Mouse (Mus musculus): ENCODE measurements around the gene Gm21885. TPM values are rescaled to one million over a fixed set of nuclear protein-coding genes. Genes with fewer than 3 reads are reported as not detected.

Gene Gm21885
- polyA plus RNA-seq, 1 experiment from 2014 or later = not detected

Other genes with a start within 250 kb of the Gm21885 start
- gene Tob1, start 70.4 kb upstream of the Gm21885 start, polyA plus RNA-seq (2015; fragmentation: Nextera tagmentation; extraction: Ambion mirVana) = 28.3 and 31.4 TPM in 2 replicates
- 3.2 and 5.5 TPM in 2 replicates for gene Wfikkn2, start 35.9 kb upstream of the Gm21885 start, polyA plus RNA-seq (2015; fragmentation: Nextera tagmentation; extraction: Ambion mirVana)
- 124 and 133 TPM in 2 replicates for gene Luc7l3, start 40.1 kb downstream of the Gm21885 start, polyA plus RNA-seq (2015; fragmentation: Nextera tagmentation; extraction: Ambion mirVana)
- gene Ankrd40, start 46.1 kb downstream of the Gm21885 start, polyA plus RNA-seq (2015; fragmentation: Nextera tagmentation; extraction: Ambion mirVana) = 12.5 and 17.7 TPM in 2 replicates
- gene Abcc3, start 111.1 kb downstream of the Gm21885 start, polyA plus RNA-seq (2015; fragmentation: Nextera tagmentation; extraction: Ambion mirVana) = 1.1 and 1.7 TPM in 2 replicates
- gene Cacna1g, start 192.3 kb downstream of the Gm21885 start, polyA plus RNA-seq (2015; fragmentation: Nextera tagmentation; extraction: Ambion mirVana) = 12.8 and 14.7 TPM in 2 replicates
- gene Spata20, start 204.3 kb downstream of the Gm21885 start, polyA plus RNA-seq (2015; fragmentation: Nextera tagmentation; extraction: Ambion mirVana) = 0.28 and 0.42 TPM in 2 replicates
- 1.1 and 1.5 TPM in 2 replicates for gene Epn3, start 218.1 kb downstream of the Gm21885 start, polyA plus RNA-seq (2015; fragmentation: Nextera tagmentation; extraction: Ambion mirVana)
- 2.0 and 2.8 TPM in 2 replicates for gene Mycbpap, start 239.9 kb downstream of the Gm21885 start, polyA plus RNA-seq (2015; fragmentation: Nextera tagmentation; extraction: Ambion mirVana)

Data from neural tube, embryonic 15.5 days (tissue).